Mouse (Mus musculus): ENCODE data around the gene Sgo2a. TPM values are rescaled to one million over a fixed set of nuclear protein-coding genes. Genes with fewer than 3 reads are reported as not detected.
"Not testable (repeated sequence)": the region's sequence is repeated elsewhere in the genome, so short reads cannot be mapped to it uniquely, and the experiment has no call there.

Gene Sgo2a
- polyA plus RNA-seq, 1 experiment from 2014 or later = 25.4 TPM

DNA sequence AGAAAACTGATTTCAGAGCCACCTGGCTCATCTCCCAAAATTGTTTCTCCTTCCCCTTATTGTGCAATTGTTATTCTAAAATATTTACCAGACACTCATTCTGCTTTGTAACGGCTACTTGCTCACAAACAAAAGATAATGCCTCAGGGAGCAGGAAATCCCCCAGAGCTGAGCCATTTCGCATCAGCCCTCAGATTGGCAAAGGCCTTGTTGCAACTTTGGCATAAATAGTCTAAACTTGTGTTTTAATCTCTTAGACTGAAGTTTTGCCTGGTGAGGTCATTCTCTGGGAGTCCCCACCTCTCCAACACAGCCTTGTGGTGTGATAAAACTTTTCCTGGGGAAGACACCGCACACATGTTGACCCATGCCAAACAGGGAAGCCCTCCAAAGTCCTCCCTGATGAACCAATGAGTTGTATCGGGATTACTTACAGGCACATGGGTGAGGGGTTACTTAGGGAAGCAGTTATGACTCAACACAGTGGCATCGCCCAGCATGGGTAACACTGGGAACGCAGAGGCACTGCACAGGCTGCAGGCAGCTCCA is 6.6 kb upstream of the Sgo2a start:
- H3K27ac ChIP-seq = peak overlapping the region; percentile 64
- H3K9me3 ChIP-seq = no peaks in the 10 kb centered on the region
- peak; percentile 73; the same call in 1 of the 2 replicates for ATAC-seq (ENCODE audit: borderline replicate concordance, extremely low read depth, low FRiP score, low TSS enrichment)
- H3K4me1 ChIP-seq = peaks cover 5% of the 10 kb centered on the region; the same call in 1 of the 2 replicates
- no peak overlapping the region for H3K4me3 ChIP-seq
- no peak overlapping the region for H3K4me2 ChIP-seq
- H3K9ac ChIP-seq = no peak overlapping the region
- H3K27me3 ChIP-seq = no peaks in the 10 kb centered on the region
- WGBS = 54% methylated on average over 6 of the region's 6 CpGs
- no peaks in the 10 kb centered on the region for H3K36me3 ChIP-seq

DNA sequence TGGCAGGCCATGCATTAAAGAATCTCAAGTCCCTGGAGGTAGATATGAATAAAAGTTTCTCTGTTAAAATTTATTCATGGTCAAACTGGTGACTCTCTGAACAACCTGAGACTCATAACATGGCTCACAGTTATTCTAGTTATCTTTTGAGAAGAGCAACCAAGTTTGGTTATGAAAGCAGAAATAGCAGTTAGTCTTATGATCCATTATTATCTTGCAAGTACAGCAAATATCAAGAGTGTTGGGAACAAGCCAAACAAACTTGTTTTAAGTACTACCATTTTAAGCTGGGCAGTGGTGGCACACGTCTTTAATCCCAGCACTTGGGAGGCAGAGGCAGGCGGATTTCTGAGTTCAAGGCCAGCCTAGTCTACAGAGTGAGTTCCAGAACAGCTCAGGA is 4.5 kb upstream of the Sgo2a start:
- no peak overlapping the region for H3K9ac ChIP-seq
- no peak overlapping the region for H3K27ac ChIP-seq
- no peak overlapping the region for H3K4me3 ChIP-seq
- peaks cover 5% of the 10 kb centered on the region; the same call in 1 of the 2 replicates for H3K4me1 ChIP-seq
- no peaks in the 10 kb centered on the region for H3K27me3 ChIP-seq
- no peak overlapping the region for H3K4me2 ChIP-seq
- WGBS = 70% methylated on average over 2 of the region's 2 CpGs
- no peaks in the 10 kb centered on the region for H3K36me3 ChIP-seq
- ATAC-seq (ENCODE audit: borderline replicate concordance, extremely low read depth, low FRiP score, low TSS enrichment) = no peak
- H3K9me3 ChIP-seq = no peaks in the 10 kb centered on the region

DNA sequence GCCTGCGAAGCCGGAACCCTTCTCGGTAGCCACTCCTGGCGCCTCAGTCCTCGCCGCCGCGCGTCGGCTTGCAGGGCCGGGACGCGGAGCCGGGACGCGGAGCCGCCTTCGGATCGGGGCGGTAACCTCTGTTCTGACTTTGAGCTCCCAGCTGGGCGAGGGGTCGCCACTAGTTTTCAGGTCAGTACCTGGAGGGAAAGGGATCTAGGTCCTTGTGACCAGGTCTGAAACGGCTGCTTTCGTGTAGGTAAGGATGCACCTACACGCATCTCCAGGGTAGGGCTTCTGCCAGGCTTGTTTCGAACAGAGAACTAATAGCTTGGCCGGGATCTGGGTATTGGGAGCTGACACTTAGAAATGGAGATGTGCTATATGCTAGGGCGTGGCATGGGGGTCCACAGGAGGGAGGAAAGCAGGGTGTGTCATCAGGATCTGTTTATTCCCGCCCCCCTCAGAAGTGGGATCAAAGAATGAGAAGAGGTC is 403 bp downstream of the Sgo2a start:
- under 1% methylated on average over 29 of the region's 29 CpGs for WGBS
- H3K27me3 ChIP-seq = no peaks in the 10 kb centered on the region
- peaks cover 25% of the 10 kb centered on the region for H3K4me1 ChIP-seq
- peaks cover 8% of the 10 kb centered on the region; the same call in 1 of the 2 replicates for H3K36me3 ChIP-seq
- H3K4me2 ChIP-seq = peak overlapping the region; percentile 77
- peak overlapping the region; percentile 85 for H3K27ac ChIP-seq
- H3K9ac ChIP-seq = peak overlapping the region; percentile 83
- peak; percentile 48 for ATAC-seq (ENCODE audit: borderline replicate concordance, extremely low read depth, low FRiP score, low TSS enrichment)
- H3K9me3 ChIP-seq = no peaks in the 10 kb centered on the region
- H3K4me3 ChIP-seq = peak overlapping the region; percentile 83

DNA sequence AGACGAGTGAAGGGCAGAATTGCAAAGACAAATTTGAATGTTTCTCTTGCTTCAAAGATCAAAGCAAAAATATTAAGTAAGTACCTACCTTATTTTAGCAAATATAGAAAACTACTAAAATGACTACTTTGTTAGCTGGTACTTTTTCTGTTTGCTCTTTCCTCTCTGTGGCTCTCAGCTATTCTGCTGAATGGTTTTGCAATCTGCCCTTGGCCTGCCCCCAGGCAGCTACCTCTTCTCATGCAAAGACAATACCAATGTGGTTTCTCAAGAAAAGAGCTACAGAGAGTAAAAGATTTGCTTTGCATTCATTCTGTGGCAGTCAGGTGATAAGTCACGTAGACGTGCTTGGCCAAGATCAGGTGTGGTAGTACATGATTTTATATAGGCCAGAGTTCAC is 2.4 kb downstream of the Sgo2a start:
- no peaks in the 10 kb centered on the region for H3K27me3 ChIP-seq
- peaks cover 25% of the 10 kb centered on the region for H3K4me1 ChIP-seq
- WGBS = 61% methylated on average over 3 of the region's 3 CpGs
- no peak overlapping the region for H3K27ac ChIP-seq
- H3K4me2 ChIP-seq = no peak overlapping the region
- no peaks in the 10 kb centered on the region for H3K9me3 ChIP-seq
- no peak overlapping the region; the same call in 1 of the 2 replicates for H3K4me3 ChIP-seq
- H3K9ac ChIP-seq = no peak overlapping the region
- ATAC-seq (ENCODE audit: borderline replicate concordance, extremely low read depth, low FRiP score, low TSS enrichment) = no peak
- H3K36me3 ChIP-seq = peaks cover 19% of the 10 kb centered on the region; the same call in 1 of the 2 replicates

DNA sequence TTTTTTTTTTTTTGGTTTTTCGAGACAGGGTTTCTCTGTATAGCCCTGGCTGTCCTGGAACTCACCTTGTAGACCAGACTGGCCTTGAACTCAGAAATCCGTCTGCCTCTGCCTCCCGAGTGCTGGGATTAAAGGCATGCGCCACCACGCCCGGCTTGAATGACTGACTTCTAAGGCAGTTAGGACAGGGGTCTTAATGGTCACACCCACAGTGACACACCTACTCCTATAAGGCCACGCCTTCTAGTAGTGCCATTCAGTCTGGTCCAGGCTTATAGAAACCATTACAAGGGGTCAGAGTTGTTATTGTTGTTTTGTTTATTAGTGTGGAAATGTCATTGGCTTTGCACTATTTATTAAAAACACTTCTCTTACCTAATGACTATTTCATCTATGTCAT is 10.6 kb downstream of the Sgo2a start:
- H3K4me3 ChIP-seq; H3K4me2 ChIP-seq; H3K4me1 ChIP-seq; H3K27me3 ChIP-seq; H3K27ac ChIP-seq; H3K9ac ChIP-seq; ATAC-seq (ENCODE audit: borderline replicate concordance, extremely low read depth, low FRiP score, low TSS enrichment); H3K9me3 ChIP-seq: not testable (repeated sequence)
- 96% methylated on average over 7 of the region's 7 CpGs for WGBS
- H3K36me3 ChIP-seq = peaks cover 41% of the 10 kb centered on the region

DNA sequence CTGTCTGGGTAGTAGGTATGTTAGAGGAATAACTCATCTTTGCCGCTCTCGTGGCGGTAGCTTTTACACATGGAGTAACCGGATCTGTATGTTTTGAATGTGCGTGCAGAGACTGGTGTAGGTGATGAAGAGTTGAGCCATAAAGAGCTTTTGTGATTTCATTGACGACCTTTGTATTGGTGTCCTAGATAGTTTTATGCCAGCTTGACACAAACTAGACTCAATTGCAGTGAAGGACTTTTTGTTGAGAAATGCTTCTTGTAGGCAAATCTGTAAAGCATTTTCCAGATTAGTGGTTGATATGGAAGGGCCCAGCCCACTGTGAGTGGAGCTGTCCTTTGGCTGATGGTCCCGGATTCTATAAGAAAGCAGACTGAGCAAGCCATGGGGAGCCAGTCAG is 23.1 kb downstream of the Sgo2a start, which contains the start of gene Kctd18:
TSS of gene Kctd18 (minus strand) at position 101 of the 400 bp plus-strand sequence.
- no peak within 1 kb of the TSS for H3K4me3 ChIP-seq
- 92% methylated on average over 7 of the region's 7 CpGs for WGBS
- no peak within 1 kb of the TSS for H3K27ac ChIP-seq
- H3K4me1 ChIP-seq = no peaks in the 10 kb centered on the region
- ATAC-seq (ENCODE audit: borderline replicate concordance, extremely low read depth, low FRiP score, low TSS enrichment) = no peak
- no peaks in the 10 kb centered on the region for H3K27me3 ChIP-seq
- no peak within 1 kb of the TSS for H3K9ac ChIP-seq
- no peak within 1 kb of the TSS for H3K4me2 ChIP-seq
- no peaks in the 10 kb centered on the region for H3K9me3 ChIP-seq
- peaks cover 77% of the 10 kb centered on the region for H3K36me3 ChIP-seq

DNA sequence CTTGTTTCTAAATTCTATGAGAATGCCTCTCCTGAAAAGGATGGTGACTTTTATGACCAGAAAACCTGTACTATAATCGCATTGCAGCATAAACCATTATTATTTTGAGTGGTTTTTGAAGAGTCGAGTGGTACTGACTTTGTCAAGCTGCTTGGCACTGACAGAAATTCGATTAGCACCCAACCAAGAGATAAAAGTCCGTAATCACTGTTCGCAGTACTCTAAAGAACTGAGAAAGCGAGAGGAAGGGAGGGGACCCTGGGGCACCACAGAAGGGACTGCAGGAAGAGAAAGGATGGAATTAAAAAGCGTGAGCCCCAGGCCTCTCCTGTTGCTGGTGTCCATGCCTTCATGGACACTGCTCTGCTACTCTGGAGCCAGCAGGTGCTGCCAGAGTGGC is 31.9 kb downstream of the Sgo2a start:
- no peak for ATAC-seq (ENCODE audit: borderline replicate concordance, extremely low read depth, low FRiP score, low TSS enrichment)
- Histone ChIP-seq H3K4me1 (peaks cover 23% of the 10 kb centered on the region), H3K4me3 (no peak overlapping the region), H3K9me3 (no peaks in the 10 kb centered on the region), H3K9ac (no peak overlapping the region), H3K27ac (no peak overlapping the region), H3K27me3 (no peaks in the 10 kb centered on the region), H3K4me2 (no peak overlapping the region), H3K36me3 (peaks cover 19% of the 10 kb centered on the region)
- WGBS = 64% methylated on average over 7 of the region's 7 CpGs

DNA sequence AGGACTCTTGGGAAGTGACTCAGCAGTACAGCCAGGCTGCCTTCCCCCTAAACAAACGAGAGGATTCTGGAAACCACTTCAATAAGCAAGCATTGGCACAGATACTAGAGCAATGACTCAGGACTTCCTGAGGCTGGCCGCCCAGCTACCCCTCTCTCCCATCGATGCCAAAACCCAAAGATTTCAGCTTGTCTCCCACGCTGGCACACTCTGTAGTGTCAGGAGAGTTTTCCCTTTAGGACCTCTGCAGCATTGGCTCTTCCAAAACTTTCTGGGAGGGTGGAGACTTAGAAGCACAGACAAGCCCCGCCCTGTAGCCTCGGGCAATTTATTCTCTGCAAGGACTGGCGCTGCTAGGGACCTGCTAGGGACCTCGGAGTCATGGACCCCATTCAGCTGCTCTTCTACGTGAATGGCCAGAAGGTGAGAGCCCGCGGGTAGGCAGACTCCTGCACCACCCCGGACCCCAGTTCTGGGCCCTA is 33.9 kb downstream of the Sgo2a start, which contains the start of gene Aox1:
TSS of gene Aox1 (plus strand) at position 296 of the 482 bp plus-strand sequence.
- H3K9me3 ChIP-seq = no peaks in the 10 kb centered on the region
- 6% methylated on average over 12 of the region's 12 CpGs for whole genome bisulfite sequencing
- peak within 1 kb of the TSS; percentile 30 for H3K4me3 ChIP-seq
- H3K4me1 ChIP-seq = peaks cover 23% of the 10 kb centered on the region
- ATAC-seq (ENCODE audit: borderline replicate concordance, extremely low read depth, low FRiP score, low TSS enrichment) = peak; percentile 71; the same call in 1 of the 2 replicates
- H3K27ac ChIP-seq = peak within 1 kb of the TSS; percentile 69
- peaks cover 7% of the 10 kb centered on the region for H3K36me3 ChIP-seq
- no peaks in the 10 kb centered on the region for H3K27me3 ChIP-seq
- 0 out of 2 replicates have a peak within 1 kb of the TSS, but pooled peaks have one; percentile 16 for H3K9ac ChIP-seq
- peak within 1 kb of the TSS; percentile 57 for H3K4me2 ChIP-seq

DNA sequence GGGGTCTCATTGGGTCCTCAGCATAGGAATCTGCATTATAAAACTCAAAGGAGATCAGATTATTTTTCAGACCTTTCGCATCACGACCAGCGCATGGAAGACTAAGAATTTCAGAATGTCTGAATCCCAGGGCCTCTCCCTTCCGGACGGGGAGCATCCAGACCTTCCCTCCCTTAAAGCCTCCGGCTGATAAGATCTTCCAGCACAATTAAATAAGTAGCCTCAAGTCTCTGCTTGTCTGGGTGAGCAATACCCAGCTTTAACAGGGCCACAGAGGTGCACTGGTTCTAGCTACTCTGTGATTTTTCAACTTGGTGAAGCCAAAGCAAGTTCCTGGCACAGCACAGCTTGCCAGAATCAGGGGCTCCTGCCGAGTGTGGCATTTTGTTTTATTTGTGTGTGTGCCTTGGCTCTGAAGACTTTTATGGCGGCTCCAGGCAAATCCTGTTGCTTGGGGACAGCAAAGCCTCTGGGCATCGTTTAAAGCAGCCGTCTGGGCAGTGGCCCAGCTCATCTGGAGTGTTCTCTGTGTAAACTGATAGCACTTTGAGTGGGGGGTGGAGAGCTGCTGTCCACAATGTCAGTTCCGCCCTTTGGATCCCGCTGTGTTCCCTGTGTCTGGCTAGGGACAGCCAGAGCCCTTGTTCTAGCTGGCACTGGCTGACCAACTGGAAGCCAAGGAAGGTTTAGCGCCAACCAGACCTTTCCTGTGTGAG is 34.5 kb downstream of the Sgo2a start:
- Histone ChIP-seq H3K4me1 (peaks cover 23% of the 10 kb centered on the region), H3K27ac (peak overlapping the region; percentile 69), H3K4me2 (peak overlapping the region; percentile 57), H3K9me3 (no peaks in the 10 kb centered on the region), H3K36me3 (peaks cover 4% of the 10 kb centered on the region; the same call in 1 of the 2 replicates), H3K27me3 (no peaks in the 10 kb centered on the region), H3K4me3 (peak overlapping the region; percentile 30), H3K9ac (0 out of 2 replicates have a peak overlapping the region, but pooled peaks have one; percentile 16)
- ATAC-seq (ENCODE audit: borderline replicate concordance, extremely low read depth, low FRiP score, low TSS enrichment) = peak; percentile 84
- WGBS = 27% methylated on average over 13 of the region's 13 CpGs

DNA sequence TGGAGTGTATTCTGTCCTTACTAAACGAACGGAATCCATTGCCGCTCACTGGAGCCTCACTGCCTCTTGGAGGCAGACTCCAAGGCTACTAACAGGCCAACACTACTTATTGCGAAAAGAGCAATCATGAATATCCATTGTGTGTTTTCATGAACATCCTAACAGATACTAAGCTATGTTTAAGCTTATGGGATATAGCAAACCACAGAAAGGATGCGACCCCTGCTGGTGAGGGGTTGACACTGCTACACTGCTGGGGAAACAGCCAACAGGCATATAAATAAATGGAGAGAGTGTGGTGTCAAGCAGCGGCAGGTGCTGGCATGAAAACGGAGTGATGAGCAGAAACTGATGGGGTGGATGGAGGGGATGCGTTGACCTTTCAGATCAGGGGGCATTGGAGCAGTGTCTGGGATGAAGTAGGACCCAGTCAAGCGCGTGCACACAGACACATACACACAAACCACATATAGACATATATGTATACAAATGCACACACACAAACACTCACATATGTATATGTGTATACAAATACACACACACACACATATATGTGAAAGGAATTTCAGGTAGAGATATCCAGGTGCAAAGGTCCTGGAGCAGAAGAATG is 35.5 kb downstream of the Sgo2a start:
- Histone ChIP-seq H3K27ac (peak overlapping the region; percentile 69; the same call in 1 of the 2 replicates), H3K4me2 (no peak overlapping the region), H3K4me3 (no peak overlapping the region), H3K36me3 (peaks cover under 1% of the 10 kb centered on the region; the same call in 1 of the 2 replicates), H3K4me1 (peaks cover 23% of the 10 kb centered on the region), H3K27me3 (no peaks in the 10 kb centered on the region), H3K9ac (no peak overlapping the region), H3K9me3 (no peaks in the 10 kb centered on the region)
- WGBS = 55% methylated on average over 10 of the region's 10 CpGs
- no peak for ATAC-seq (ENCODE audit: borderline replicate concordance, extremely low read depth, low FRiP score, low TSS enrichment)

DNA sequence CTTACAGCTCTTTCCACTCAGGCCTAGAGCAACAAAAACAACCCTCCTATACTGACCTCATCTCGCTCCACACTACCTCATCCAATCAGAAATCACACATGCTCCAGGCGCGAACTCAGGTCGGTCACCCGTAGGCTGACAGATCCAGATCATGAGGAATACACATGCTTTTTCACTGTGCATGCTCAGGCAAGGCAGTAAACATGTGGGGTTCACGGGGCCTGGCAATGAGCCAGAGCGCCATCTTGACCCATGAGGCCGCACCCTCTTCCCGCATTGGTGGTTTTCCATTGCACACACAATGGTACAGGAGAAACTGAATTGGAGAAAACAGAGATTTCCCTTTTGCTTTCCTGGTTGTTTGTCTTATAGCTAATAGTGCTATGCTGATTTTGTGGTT is 41.5 kb downstream of the Sgo2a start:
- not testable (repeated sequence) for H3K36me3 ChIP-seq; H3K4me3 ChIP-seq; H3K4me1 ChIP-seq; H3K9me3 ChIP-seq; H3K9ac ChIP-seq; ATAC-seq (ENCODE audit: borderline replicate concordance, extremely low read depth, low FRiP score, low TSS enrichment); H3K27ac ChIP-seq; H3K4me2 ChIP-seq; H3K27me3 ChIP-seq
- WGBS = 90% methylated on average over 9 of the region's 9 CpGs

All from lung, embryonic 15.5 days (tissue).